Mouse (Mus musculus): ENCODE data around the gene Appl1.

- TF ChIP-seq CTCF (IDR thresholded peaks at IDR 0.05; ENCODE audit: extremely low read depth, insufficient read depth, low read length): no peak
- no peak for TF ChIP-seq POLR2A (IDR thresholded peaks at IDR 0.05; ENCODE audit: extremely low read depth, insufficient read depth, low read length)
These were observed 47.2 kb downstream of the Appl1 start for GRCm38 (mm10) chr14:26923702-26924421.
